Mouse (Mus musculus) adrenal gland, postnatal 14 days (tissue): ENCODE results near the gene Amotl2. TPM values are rescaled to one million over a fixed set of nuclear protein-coding genes. Genes with fewer than 3 reads are reported as not detected.

Source experiments
- DNase-seq: peaks from one replicate; pipeline ENCODE4 v3.0.0; 2021; ENCODE audit warnings: mixed read lengths
- total RNA-seq: library from RNA; stranded (reverse); gene quantifications from 2 replicates; pipeline ENCODE4 v1.2.3, GENCODE M21; 2021

Gene Amotl2
- total RNA-seq, 1 experiment from 2014 or later: 219 TPM

DNA sequence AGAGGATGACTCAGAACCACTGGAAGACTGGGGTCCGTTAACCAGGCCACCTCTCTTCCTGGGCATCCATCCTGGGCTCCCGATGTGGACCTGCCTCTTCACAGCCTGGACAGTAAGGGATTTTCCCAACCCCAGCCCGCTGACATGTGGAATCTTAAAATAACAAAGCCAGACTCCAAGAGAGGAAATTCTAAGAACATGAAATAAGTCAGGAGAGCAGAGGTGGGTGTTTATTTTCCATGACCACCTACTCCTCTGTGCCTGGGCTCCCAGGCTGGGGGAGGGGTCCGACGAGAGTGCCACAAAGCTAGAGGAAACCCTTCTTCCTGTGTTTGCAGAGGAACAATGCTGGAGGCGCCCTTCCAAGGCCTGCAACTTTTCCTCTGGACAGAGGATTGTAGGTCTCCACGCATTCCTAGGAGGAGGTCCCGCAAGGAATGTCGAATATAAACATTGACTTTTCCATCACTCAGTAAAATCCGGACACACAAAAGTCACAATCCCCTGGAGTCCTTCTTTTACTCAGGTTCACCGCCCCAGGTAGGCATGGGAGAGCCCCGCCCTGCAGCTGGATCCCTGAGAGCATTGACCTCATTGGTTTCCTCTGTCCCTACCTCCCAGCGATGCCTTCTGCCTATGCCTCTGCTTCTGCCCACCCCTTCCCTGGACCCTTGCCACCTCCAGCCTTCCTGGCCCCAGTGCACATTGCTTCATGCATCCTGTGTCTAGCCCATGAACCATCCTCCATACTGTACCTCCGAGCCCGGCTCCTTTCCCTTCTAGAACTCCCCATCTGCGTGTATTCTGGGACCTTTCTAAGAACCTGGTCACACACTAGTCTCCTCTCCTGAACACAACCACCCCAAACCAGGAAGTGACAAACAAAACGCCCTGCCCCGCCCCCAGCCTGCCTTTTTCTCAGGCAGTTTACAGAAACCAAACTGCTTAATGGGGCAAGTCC, 61.4 kb downstream of the Amotl2 start:
- DNase-seq: peak; percentile 74

- DNase-seq: peak; percentile 98
Observed at GRCm38 (mm10) chr9:102779493-102779892, 63.0 kb downstream of the Amotl2 start.

Other genes with a start within 250 kb of the Amotl2 start
- 0.44 and 0.71 TPM in 2 replicates for gene Ky, start 210.9 kb upstream of the Amotl2 start, total RNA-seq
- 286 and 307 TPM in 2 replicates for gene Anapc13, start 90.4 kb upstream of the Amotl2 start, total RNA-seq
- gene Cep63, start 90.1 kb upstream of the Amotl2 start, total RNA-seq: 37.7 and 40.3 TPM in 2 replicates
- 54.6 and 56.0 TPM in 2 replicates for gene Ryk, start 118.2 kb downstream of the Amotl2 start, total RNA-seq